Mouse (Mus musculus) heart, postnatal 0 days (tissue): ENCODE results near the gene Klhl29. TPM values are rescaled to one million over a fixed set of nuclear protein-coding genes. Genes with fewer than 3 reads are reported as not detected.

ENCODE experiments used
- ATAC-seq: fragments of 200-750 bp; cut with Nextera tagmentation; 2 replicates; pipeline ENCODE4 v1.8.0; 2017; ENCODE audit warnings: low read depth, moderate number of reproducible peaks, moderate library complexity; ENCODE audit not compliant: insufficient read depth
- DNase-seq: peaks from one replicate; pipeline ENCODE4 v3.0.0-alpha.2; 2016; ENCODE audit warnings: low spot score
- H3K27ac ChIP-seq: fragments of 300-500 bp; sonication (generic); 2 replicates; pipeline ENCODE4 v1.5.1; 2014; ENCODE audit warnings: low read depth, mild to moderate bottlenecking
- H3K27me3 ChIP-seq: fragments of 300-500 bp; sonication (generic); 2 replicates; pipeline ENCODE4 v1.6.1; 2014; ENCODE audit warnings: low read length, mixed read lengths; ENCODE audit not compliant: control insufficient read depth, insufficient read depth
- H3K36me3 ChIP-seq: fragments of 300-500 bp; sonication (generic); replicated peaks from 2 replicates; pipeline ENCODE4 v1.6.1; 2014; ENCODE audit warnings: low read length, mixed read lengths; ENCODE audit not compliant: control insufficient read depth, insufficient read depth
- H3K4me1 ChIP-seq: fragments of 300-500 bp; sonication (generic); 2 replicates; pipeline ENCODE4 v1.6.1; 2014; ENCODE audit warnings: antibody characterized with exemption; ENCODE audit not compliant: control insufficient read depth, insufficient read depth
- H3K4me2 ChIP-seq: fragments of 300-500 bp; sonication (generic); 2 replicates; pipeline ENCODE4 v1.6.1; 2014; ENCODE audit warnings: low read depth, mild to moderate bottlenecking, low read length, moderate library complexity
- H3K4me3 ChIP-seq: fragments of 300-500 bp; sonication (generic); 2 replicates; pipeline ENCODE4 v1.5.1; 2014; ENCODE audit warnings: low read depth, low read length
- H3K9ac ChIP-seq: fragments of 300-500 bp; sonication (generic); replicated peaks from 2 replicates; pipeline ENCODE4 v1.6.1; 2014; ENCODE audit warnings: low read depth, low read length, mixed read lengths
- H3K9me3 ChIP-seq: fragments of 300-500 bp; sonication (generic); replicated peaks from 2 replicates; pipeline ENCODE4 v1.6.1; 2016; ENCODE audit warnings: low read length; ENCODE audit not compliant: control insufficient read depth
- CTCF ChIP-seq: IDR thresholded peaks from 2 replicates; pipeline ENCODE4 v1.5.1; 2016; ENCODE audit warnings: antibody characterized with exemption, control low read depth, low read depth
- EP300 ChIP-seq: IDR thresholded peaks from 2 replicates; pipeline ENCODE4 v1.6.1; 2016; ENCODE audit warnings: antibody characterized with exemption, low read depth
- WGBS: fragments of 180-500 bp; shearing (Covaris S2); extraction: QIAGEN DNeasy Blood & Tissue Kit; methylation state at CpG from one replicate; pipeline ENCODE4 v1.1.7; 2014; 5-methylcytosine and 5-hydroxymethylcytosine counted together
- polyA plus RNA-seq: library from polyadenylated mRNA; unstranded; fragments of >200 nt; fragmentation: Nextera tagmentation; extraction: Ambion mirVana; gene quantifications from 2 replicates; pipeline ENCODE4 v1.2.1, GENCODE M21; 2015
- total RNA-seq: library from RNA; depleted of rRNA; stranded (reverse); fragments of >200 nt; gene quantifications from 2 replicates; pipeline ENCODE4 v1.2.3, GENCODE M21; 2014; ENCODE audit warnings: low replicate concordance

Klhl29 gene
- total and polyA plus RNA-seq, 2 experiments from 2014 or later, result 0.04 to 0.11 TPM

DNA sequence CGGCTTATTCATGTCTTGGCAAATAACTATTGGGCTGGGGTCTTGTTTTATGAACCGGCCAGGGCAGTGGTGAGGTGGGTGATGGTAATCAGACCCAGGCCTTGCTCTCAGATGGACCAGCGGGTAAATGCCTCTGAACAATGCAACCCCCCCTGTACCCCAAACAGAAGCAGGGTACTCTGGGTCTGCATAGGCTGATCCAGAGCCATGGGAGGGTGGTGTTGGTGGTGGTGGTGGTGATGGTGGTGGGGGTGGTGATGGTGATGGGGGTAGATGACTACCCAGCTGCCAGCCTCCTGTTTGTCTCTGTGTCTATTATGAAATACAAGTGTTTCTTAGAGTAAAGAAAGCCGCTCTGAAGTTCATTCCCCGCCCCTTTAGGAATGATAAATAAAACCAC lies 232.3 kb downstream of the Klhl29 start:
- DNase-seq (no peak), ATAC-seq (no peak)
- no peak overlapping the region for H3K4me2 ChIP-seq
- no peaks in the 10 kb centered on the region for H3K36me3 ChIP-seq
- 86% methylated on average over 5 of the region's 5 CpGs for WGBS
- no peak overlapping the region for H3K4me3 ChIP-seq
- no peak for TF ChIP-seq CTCF
- TF ChIP-seq EP300, result no peak
- H3K27ac ChIP-seq, result no peak overlapping the region
- no peaks in the 10 kb centered on the region for H3K4me1 ChIP-seq
- no peaks in the 10 kb centered on the region for H3K27me3 ChIP-seq
- no peaks in the 10 kb centered on the region for H3K9me3 ChIP-seq
- H3K9ac ChIP-seq, result no peak overlapping the region

GRCm38 (mm10) chr12:5142776-5143175 lies 232.7 kb downstream of the Klhl29 start:
- H3K36me3 ChIP-seq, result no peaks in the 10 kb centered on the region
- no peaks in the 10 kb centered on the region for H3K4me1 ChIP-seq
- H3K27ac ChIP-seq, result no peak overlapping the region
- no peak overlapping the region for H3K9ac ChIP-seq
- DNase-seq (peak; percentile 47), ATAC-seq (no peak)
- H3K4me2 ChIP-seq, result no peak overlapping the region
- H3K9me3 ChIP-seq, result no peaks in the 10 kb centered on the region
- H3K27me3 ChIP-seq, result no peaks in the 10 kb centered on the region
- WGBS, result 15% methylated on average over 3 of the region's 3 CpGs
- TF ChIP-seq CTCF (peak; percentile 71), EP300 (no peak)
- H3K4me3 ChIP-seq, result no peak overlapping the region

GRCm38 (mm10) chr12:5141040-5141439 lies 234.4 kb downstream of the Klhl29 start:
- no peaks in the 10 kb centered on the region for H3K9me3 ChIP-seq
- WGBS, result 15% methylated on average over 4 of the region's 4 CpGs
- no peak overlapping the region for H3K27ac ChIP-seq
- no peaks in the 10 kb centered on the region for H3K27me3 ChIP-seq
- no peak for TF ChIP-seq EP300
- TF ChIP-seq CTCF, result peak; percentile 60
- ATAC-seq (peak; percentile 51), DNase-seq (peak; percentile 15)
- no peaks in the 10 kb centered on the region for H3K4me1 ChIP-seq
- H3K9ac ChIP-seq, result no peak overlapping the region
- H3K4me2 ChIP-seq, result no peak overlapping the region
- no peak overlapping the region for H3K4me3 ChIP-seq
- H3K36me3 ChIP-seq, result no peaks in the 10 kb centered on the region

- Histone ChIP-seq H3K4me2 (no peak overlapping the region), H3K27ac (no peak overlapping the region), H3K9me3 (no peaks in the 10 kb centered on the region), H3K4me3 (no peak overlapping the region), H3K27me3 (no peaks in the 10 kb centered on the region), H3K9ac (no peak overlapping the region), H3K36me3 (no peaks in the 10 kb centered on the region), H3K4me1 (no peaks in the 10 kb centered on the region)
- no peak for TF ChIP-seq CTCF
- TF ChIP-seq EP300, result no peak
- DNase-seq (no peak), ATAC-seq (no peak)
- WGBS, result 64% methylated on average over 4 of the region's 4 CpGs
Observed at GRCm38 (mm10) chr12:5139302-5139701, 236.2 kb downstream of the Klhl29 start.

DNA sequence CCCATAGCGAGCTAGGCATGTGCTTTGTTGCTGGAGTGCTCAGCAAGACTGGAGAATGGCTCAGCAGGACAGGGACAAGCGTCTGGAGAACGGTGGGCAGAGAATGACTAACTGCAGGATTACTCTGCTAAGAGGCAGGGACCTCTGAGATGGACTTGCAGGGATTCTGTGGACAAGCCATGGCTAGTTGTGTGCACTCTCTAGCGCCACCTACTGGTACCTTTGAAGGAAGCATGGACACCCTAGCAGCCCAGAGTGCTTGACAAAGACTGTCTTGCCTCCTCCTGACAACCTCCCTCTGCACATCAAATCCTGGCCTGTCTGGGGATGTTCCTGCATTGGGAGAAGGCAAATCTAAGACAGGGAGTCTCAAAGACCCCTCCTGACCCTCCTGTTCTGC lies 239.2 kb downstream of the Klhl29 start:
- H3K4me2 ChIP-seq, result no peak overlapping the region
- DNase-seq (peak; percentile 69), ATAC-seq (no peak)
- H3K36me3 ChIP-seq, result no peaks in the 10 kb centered on the region
- TF ChIP-seq CTCF (peak; percentile 79), EP300 (no peak)
- WGBS, result 32% methylated on average over 4 of the region's 4 CpGs
- no peak overlapping the region for H3K4me3 ChIP-seq
- no peaks in the 10 kb centered on the region for H3K9me3 ChIP-seq
- H3K27ac ChIP-seq, result no peak overlapping the region
- no peaks in the 10 kb centered on the region for H3K4me1 ChIP-seq
- H3K9ac ChIP-seq, result no peak overlapping the region
- no peaks in the 10 kb centered on the region for H3K27me3 ChIP-seq

DNA sequence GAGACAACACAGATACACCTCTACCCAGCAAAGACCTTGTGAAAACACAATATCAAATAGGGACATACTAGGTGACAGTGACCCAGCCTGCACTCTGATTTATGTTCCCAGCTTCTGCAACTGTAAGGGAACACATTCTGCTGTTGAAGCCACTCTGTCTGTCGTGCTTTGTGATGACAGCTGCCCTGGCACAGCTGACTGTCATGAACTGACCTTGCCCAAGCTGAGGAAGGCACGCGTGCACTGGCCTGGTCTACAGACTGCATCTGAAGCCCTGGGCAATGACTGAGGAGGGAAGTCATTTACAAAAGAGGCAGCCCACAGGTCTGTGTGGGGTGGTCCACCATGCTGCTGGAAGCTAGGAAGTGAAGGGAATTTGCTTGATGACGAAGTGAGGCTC lies 246.3 kb downstream of the Klhl29 start:
- TF ChIP-seq EP300, result no peak
- TF ChIP-seq CTCF, result no peak
- ATAC-seq (peak; percentile 14; the same call in 1 of the 2 replicates), DNase-seq (no peak)
- H3K4me1 ChIP-seq, result no peaks in the 10 kb centered on the region
- no peak overlapping the region for H3K27ac ChIP-seq
- no peak overlapping the region for H3K4me3 ChIP-seq
- H3K27me3 ChIP-seq, result no peaks in the 10 kb centered on the region
- no peak overlapping the region for H3K4me2 ChIP-seq
- no peaks in the 10 kb centered on the region for H3K36me3 ChIP-seq
- H3K9ac ChIP-seq, result no peak overlapping the region
- 57% methylated on average over 4 of the region's 4 CpGs for WGBS
- H3K9me3 ChIP-seq, result no peaks in the 10 kb centered on the region
